Mouse (Mus musculus): ENCODE measurements at regions not wholly inside any gene's neighbourhood (a gene's known extent, or its start where the extent isn't known, plus 50 kb on each side); places are given as distances from the start of the nearest gene placed in this dataset.

- Histone ChIP-seq H3K27me3 (replicated peaks) (no peaks in the 10 kb centered on the region), H3K27ac (no peak overlapping the region), H3K4me2 (replicated peaks) (no peak overlapping the region), H3K36me3 (no peaks in the 10 kb centered on the region), H3K9me3 (no peaks in the 10 kb centered on the region), H3K4me3 (replicated peaks) (no peak overlapping the region), H3K9ac (no peak overlapping the region), H3K4me1 (replicated peaks) (no peaks in the 10 kb centered on the region)
- ATAC-seq: peak; percentile 80
- 61% methylated on average over 4 of the region's 4 CpGs for WGBS
Observed at GRCm38 (mm10) chr8:103955568-103956260, 145.7 kb upstream of the Cdh5 start.

DNA sequence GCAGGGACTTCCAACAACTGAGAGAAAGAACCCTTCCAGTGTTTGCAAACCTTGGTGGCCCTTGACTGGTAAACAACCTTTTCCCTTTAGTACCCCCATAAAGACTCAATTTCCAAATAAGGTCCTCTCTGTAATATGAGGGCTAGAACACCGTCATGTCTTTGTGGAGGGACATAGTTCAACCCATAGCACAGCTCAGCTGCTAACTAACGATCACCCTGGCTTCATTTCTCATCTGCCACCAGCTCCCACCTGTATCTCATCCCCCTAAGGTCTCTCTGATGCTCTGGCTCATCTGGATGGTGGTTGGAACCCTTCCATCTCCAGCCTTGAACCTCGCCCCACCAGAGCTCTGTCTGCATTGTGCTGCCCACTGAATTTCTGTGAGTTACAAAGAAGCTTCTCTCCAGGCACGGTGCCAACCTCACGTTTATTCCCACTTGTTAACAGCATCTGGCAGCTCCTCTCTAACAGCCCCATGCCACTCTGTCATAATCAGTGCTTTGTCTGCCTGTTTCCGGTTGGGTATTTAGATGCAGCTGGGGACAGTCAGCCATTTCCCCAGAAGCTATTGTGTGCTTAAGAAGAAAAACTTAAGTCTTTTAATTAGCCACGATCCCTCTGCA lies 137.0 kb upstream of the Cdh5 start:
- Histone ChIP-seq H3K9ac (no peak overlapping the region), H3K4me3 (replicated peaks) (no peak overlapping the region), H3K36me3 (no peaks in the 10 kb centered on the region), H3K27ac (no peak overlapping the region), H3K27me3 (replicated peaks) (no peaks in the 10 kb centered on the region), H3K4me1 (replicated peaks) (no peaks in the 10 kb centered on the region), H3K9me3 (no peaks in the 10 kb centered on the region), H3K4me2 (replicated peaks) (no peak overlapping the region)
- 40% methylated on average over 7 of the region's 7 CpGs for WGBS
- ATAC-seq: no peak

GRCm38 (mm10) chr8:103969929-103970328 lies 131.5 kb upstream of the Cdh5 start:
- ATAC-seq: no peak

GRCm38 (mm10) chr8:103970511-103970910 lies 130.9 kb upstream of the Cdh5 start:
- Histone ChIP-seq H3K4me2 (replicated peaks) (no peak overlapping the region), H3K9me3 (no peaks in the 10 kb centered on the region), H3K4me3 (replicated peaks) (no peak overlapping the region), H3K27me3 (replicated peaks) (no peaks in the 10 kb centered on the region), H3K27ac (no peak overlapping the region), H3K36me3 (no peaks in the 10 kb centered on the region), H3K9ac (no peak overlapping the region), H3K4me1 (replicated peaks) (no peaks in the 10 kb centered on the region)
- ATAC-seq: no peak
- WGBS: 84% methylated on average over 3 of the region's 3 CpGs

More at GRCm38 (mm10) chr8:103969929-103970328, 131.5 kb upstream of the Cdh5 start:
- Histone ChIP-seq H3K4me1 (replicated peaks) (no peaks in the 10 kb centered on the region), H3K4me3 (replicated peaks) (no peak overlapping the region), H3K9ac (no peak overlapping the region), H3K4me2 (replicated peaks) (no peak overlapping the region), H3K9me3 (no peaks in the 10 kb centered on the region), H3K27ac (no peak overlapping the region), H3K27me3 (replicated peaks) (no peaks in the 10 kb centered on the region), H3K36me3 (no peaks in the 10 kb centered on the region)
- WGBS: 80% methylated on average over 5 of the region's 5 CpGs

GRCm38 (mm10) chr8:103970966-103971365 lies 130.5 kb upstream of the Cdh5 start:
- H3K4me2 ChIP-seq (replicated peaks): no peak overlapping the region
- H3K36me3 ChIP-seq: no peaks in the 10 kb centered on the region
- H3K9ac ChIP-seq: no peak overlapping the region
- H3K27me3 ChIP-seq (replicated peaks): no peaks in the 10 kb centered on the region
- no peak for ATAC-seq
- 77% methylated on average over 4 of the region's 4 CpGs for WGBS
- H3K9me3 ChIP-seq: no peaks in the 10 kb centered on the region
- no peak overlapping the region for H3K27ac ChIP-seq
- H3K4me3 ChIP-seq (replicated peaks): no peak overlapping the region
- no peaks in the 10 kb centered on the region for H3K4me1 ChIP-seq (replicated peaks)

DNA sequence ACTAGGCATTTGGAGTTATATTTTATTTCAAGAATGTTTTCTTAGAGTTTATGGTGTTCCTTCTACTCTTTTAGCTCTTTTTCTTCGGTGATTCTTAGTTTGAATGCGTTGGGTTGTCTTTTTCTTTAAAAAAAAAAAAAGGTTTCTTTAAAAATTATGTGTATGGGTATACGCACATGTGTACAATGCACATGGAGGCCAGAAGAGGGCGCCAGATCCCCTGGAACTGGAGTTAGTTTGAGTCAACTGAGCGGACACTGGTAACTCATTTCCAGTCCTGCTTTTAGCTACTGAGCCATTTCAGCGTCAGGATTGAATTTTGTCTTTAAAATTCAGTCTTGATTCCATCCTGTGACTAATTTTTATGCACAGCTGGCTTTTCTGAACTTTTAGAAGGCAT lies 124.9 kb upstream of the Cdh5 start:
- no peak overlapping the region for H3K4me3 ChIP-seq (replicated peaks)
- no peaks in the 10 kb centered on the region for H3K27me3 ChIP-seq (replicated peaks)
- H3K9ac ChIP-seq: no peak overlapping the region
- H3K4me1 ChIP-seq (replicated peaks): no peaks in the 10 kb centered on the region
- H3K36me3 ChIP-seq: no peaks in the 10 kb centered on the region
- no peaks in the 10 kb centered on the region for H3K9me3 ChIP-seq
- no peak for ATAC-seq
- H3K27ac ChIP-seq: no peak overlapping the region
- H3K4me2 ChIP-seq (replicated peaks): no peak overlapping the region
- WGBS: 80% methylated on average over 6 of the region's 6 CpGs

DNA sequence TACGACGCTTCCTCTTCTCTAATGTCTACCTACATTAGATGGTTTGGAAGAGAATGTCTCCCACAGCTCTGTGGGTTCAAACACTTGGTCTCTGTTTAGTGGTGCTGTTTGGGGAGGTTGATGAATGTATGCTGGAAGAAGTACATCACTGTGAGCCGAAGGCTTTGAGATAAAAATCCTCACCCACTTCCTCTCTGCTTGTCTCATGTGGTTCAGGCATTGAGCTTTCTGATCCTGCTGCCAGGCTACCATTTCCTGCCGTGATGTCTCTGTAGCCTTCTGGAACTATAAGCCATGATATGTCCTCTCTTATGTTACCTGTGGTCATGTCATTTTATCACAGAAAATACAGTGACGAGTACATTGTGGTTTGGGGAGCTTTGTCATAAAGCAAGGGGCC lies 122.5 kb upstream of the Cdh5 start:
- Histone ChIP-seq H3K27ac (no peak overlapping the region), H3K9me3 (no peaks in the 10 kb centered on the region), H3K27me3 (replicated peaks) (no peaks in the 10 kb centered on the region), H3K4me2 (replicated peaks) (no peak overlapping the region), H3K4me3 (replicated peaks) (no peak overlapping the region), H3K9ac (no peak overlapping the region), H3K36me3 (no peaks in the 10 kb centered on the region), H3K4me1 (replicated peaks) (no peaks in the 10 kb centered on the region)
- ATAC-seq: no peak
- 80% methylated on average over 5 of the region's 5 CpGs for WGBS

- Histone ChIP-seq H3K9ac (no peak overlapping the region), H3K4me2 (replicated peaks) (no peak overlapping the region), H3K4me1 (replicated peaks) (no peaks in the 10 kb centered on the region), H3K27ac (no peak overlapping the region), H3K36me3 (no peaks in the 10 kb centered on the region), H3K9me3 (no peaks in the 10 kb centered on the region), H3K27me3 (replicated peaks) (no peaks in the 10 kb centered on the region), H3K4me3 (replicated peaks) (no peak overlapping the region)
- ATAC-seq: no peak
- 69% methylated on average over 11 of the region's 11 CpGs for WGBS
Observed at GRCm38 (mm10) chr8:103983860-103984594, 117.4 kb upstream of the Cdh5 start.

DNA sequence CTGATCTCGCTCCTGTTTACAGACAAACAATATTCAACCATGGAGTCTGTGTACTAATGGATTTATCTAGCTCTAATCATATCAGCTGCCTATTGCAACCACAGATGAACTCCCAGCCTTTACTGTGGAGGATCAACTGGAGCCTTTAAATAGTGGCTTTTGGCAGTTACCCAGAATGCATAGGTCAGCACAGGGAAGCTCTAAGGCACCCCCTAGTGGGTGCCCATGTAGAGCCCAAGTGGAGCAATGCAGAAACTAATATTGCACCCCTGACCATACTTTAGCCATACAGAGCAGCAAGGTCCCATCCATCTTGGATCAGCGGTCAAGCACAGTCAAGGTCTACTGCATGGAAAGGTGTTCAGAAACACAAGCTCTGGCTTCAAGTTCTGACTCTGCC lies 115.8 kb upstream of the Cdh5 start:
- Histone ChIP-seq H3K4me2 (replicated peaks) (no peak overlapping the region), H3K9me3 (no peaks in the 10 kb centered on the region), H3K9ac (no peak overlapping the region), H3K27ac (no peak overlapping the region), H3K4me1 (replicated peaks) (no peaks in the 10 kb centered on the region), H3K27me3 (replicated peaks) (no peaks in the 10 kb centered on the region), H3K36me3 (no peaks in the 10 kb centered on the region), H3K4me3 (replicated peaks) (no peak overlapping the region)
- ATAC-seq: no peak
- 90% methylated on average over 2 of the region's 2 CpGs for WGBS

GRCm38 (mm10) chr8:103993897-103994296 lies 107.5 kb upstream of the Cdh5 start:
- no peaks in the 10 kb centered on the region for H3K36me3 ChIP-seq
- 77% methylated on average over 2 of the region's 2 CpGs for WGBS

DNA sequence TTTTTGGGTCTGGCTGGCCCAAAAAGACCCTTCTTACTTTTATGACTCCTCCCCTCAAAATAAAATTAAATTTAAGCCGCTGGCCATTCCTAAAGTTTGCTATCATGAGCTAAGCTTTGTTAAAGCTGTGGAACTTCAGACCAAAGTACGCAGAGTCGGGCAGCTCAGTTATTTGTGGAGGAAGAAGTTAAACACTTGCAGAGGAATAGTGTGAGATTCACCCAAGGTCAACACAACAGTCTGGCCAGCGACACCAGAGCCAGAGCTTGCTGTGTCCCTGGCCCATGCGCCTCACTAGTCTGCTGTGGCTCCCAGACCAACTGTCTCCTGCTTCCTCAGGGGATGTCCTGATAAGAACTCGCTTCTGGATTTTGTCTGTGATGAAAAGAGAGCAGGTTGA lies 103.3 kb upstream of the Cdh5 start:
- 65% methylated on average over 6 of the region's 6 CpGs for WGBS
- no peaks in the 10 kb centered on the region for H3K4me1 ChIP-seq (replicated peaks)

More at GRCm38 (mm10) chr8:103993897-103994296, 107.5 kb upstream of the Cdh5 start:
- ATAC-seq: no peak
- no peaks in the 10 kb centered on the region for H3K9me3 ChIP-seq
- no peak overlapping the region for H3K27ac ChIP-seq
- H3K4me3 ChIP-seq (replicated peaks): no peak overlapping the region
- H3K9ac ChIP-seq: no peak overlapping the region
- no peaks in the 10 kb centered on the region for H3K4me1 ChIP-seq (replicated peaks)
- no peaks in the 10 kb centered on the region for H3K27me3 ChIP-seq (replicated peaks)
- H3K4me2 ChIP-seq (replicated peaks): no peak overlapping the region

DNA sequence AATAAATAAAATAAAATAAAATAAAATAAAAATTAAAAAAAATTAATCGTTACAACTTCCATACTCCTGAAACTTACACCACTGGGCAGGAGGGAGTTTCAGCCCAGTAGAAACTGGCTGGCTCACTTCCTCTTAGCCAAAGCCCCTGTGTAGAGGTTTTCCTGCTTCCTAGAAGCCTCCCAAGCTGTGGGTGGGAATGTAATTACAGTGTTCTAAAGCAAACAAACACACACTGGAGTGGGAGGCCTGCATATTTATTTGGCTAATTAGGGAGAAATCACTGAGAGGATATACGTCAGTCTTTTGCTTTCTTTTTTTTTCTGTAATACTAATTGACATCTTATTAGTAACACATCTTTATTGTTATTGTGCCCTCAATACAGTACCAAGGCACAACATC lies 94.2 kb upstream of the Cdh5 start:
- ATAC-seq: no peak
- Histone ChIP-seq H3K9me3 (no peaks in the 10 kb centered on the region), H3K27me3 (replicated peaks) (no peaks in the 10 kb centered on the region), H3K27ac (no peak overlapping the region), H3K9ac (no peak overlapping the region), H3K4me2 (replicated peaks) (no peak overlapping the region), H3K4me1 (replicated peaks) (no peaks in the 10 kb centered on the region), H3K36me3 (no peaks in the 10 kb centered on the region), H3K4me3 (replicated peaks) (no peak overlapping the region)
- WGBS: 85% methylated on average over 2 of the region's 2 CpGs

More for the DNA sequence above, 103.3 kb upstream of the Cdh5 start:
- Histone ChIP-seq H3K9me3 (no peaks in the 10 kb centered on the region), H3K27ac (no peak overlapping the region), H3K27me3 (replicated peaks) (no peaks in the 10 kb centered on the region), H3K36me3 (no peaks in the 10 kb centered on the region), H3K4me2 (replicated peaks) (no peak overlapping the region), H3K9ac (no peak overlapping the region), H3K4me3 (replicated peaks) (no peak overlapping the region)
- ATAC-seq: no peak

Measured in intestine, embryonic 15.5 days (tissue).